Comparison of ENCODE assay signal across 9 mouse cellular contexts in genomic region chrX:12677396-12677795, GRCm38 (mm10). TPM values are rescaled to one million over a fixed set of nuclear protein-coding genes. Genes with fewer than 3 reads are reported as not detected.
A peak's percentile ranks its signal among the peaks of the same experiment; 100 is the strongest.
DNase-seq lines count a peak whose midpoint lies in the region; TF ChIP-seq lines count a peak whose summit lies in the region.
"Had no signal": no experiment of that assay in that cellular context is flagged by ENCODE, and none has a peak within 500 bp of the region (broad histone marks: within the 10 kb centered on the region; RNA-seq: fewer than 3 reads in every experiment).

No protein-coding gene starts in this region.

- H3K4me3 ChIP-seq in heart, embryonic 10.5 days = no peak overlapping the region
- no peak overlapping the region for H3K4me3 ChIP-seq in E14TG2a.4 (replicated peaks; ENCODE audit: low read length)
- H3K4me3 ChIP-seq in thymus, adult 2 months (ENCODE audit: control insufficient read depth, insufficient read depth, low read length) = no peak overlapping the region
- H3K4me3 ChIP-seq: limb, embryonic 12.5 days had no signal

- peak; percentile 51 for DNase-seq in heart, adult 8-10 months (ENCODE audit: low spot score)
- DNase-seq in heart, embryonic 10.5 days (ENCODE audit: low spot score) = no peak
- peak; percentile 69 for DNase-seq in c-Kit-positive CD71-positive TER-119-positive erythroid progenitor cells, embryonic 14.5 days (ENCODE audit: low spot score)
- peak; percentile 11 to 27 for DNase-seq in gastrocnemius, adult 8-10 months (ENCODE audit: low spot score in 2 of 2)
- peak; percentile 38 to 79 for DNase-seq in layer of hippocampus, postnatal 25 days (ENCODE audit: extremely low spot score in 1 of 2, low spot score in 1 of 2)
- peak; percentile 60 to 66 for DNase-seq in natural killer cell, adult 2 months (ENCODE audit: low spot score in 2 of 2)
- DNase-seq in thymus, adult 2 months = peak; percentile 53

- H3K27ac ChIP-seq in heart, embryonic 10.5 days = no peak overlapping the region
- H3K27ac ChIP-seq in thymus, adult 2 months (ENCODE audit: control insufficient read depth, insufficient read depth, low read length) = no peak overlapping the region
- H3K27ac ChIP-seq: limb, embryonic 12.5 days had no signal

- peak; percentile 44 for TF ChIP-seq CTCF in E14TG2a.4 (conservative IDR thresholded peaks at IDR 0.05; ENCODE audit: low read length)
- TF ChIP-seq CTCF in thymus, adult 2 months (IDR thresholded peaks at IDR 0.05; ENCODE audit: borderline replicate concordance, control insufficient read depth, extremely low read depth, insufficient read depth, low read length, poor library complexity) = no peak

- H3K4me1 ChIP-seq in heart, embryonic 10.5 days = no peaks in the 10 kb centered on the region
- H3K4me1 ChIP-seq in E14TG2a.4 (replicated peaks; ENCODE audit: low read depth, low read length) = 0 out of 2 replicates have a peak, but pooled peaks cover 5% of the 10 kb centered on the region
- H3K4me1 ChIP-seq in thymus, adult 2 months (replicated peaks; ENCODE audit: control insufficient read depth, insufficient read depth, low read length) = peaks cover 2% of the 10 kb centered on the region; the same call in 1 of the 2 replicates

- WGBS in heart, embryonic 10.5 days = 39% methylated on average over 6 of the region's 6 CpGs
- 19% methylated on average over 6 of the region's 6 CpGs for WGBS in thymus, adult 2 months

- TF ChIP-seq POLR2A in thymus, adult 2 months (IDR thresholded peaks at IDR 0.05; ENCODE audit: control insufficient read depth, extremely low read depth, insufficient read depth, low read length, poor library complexity) = no peak

- peaks cover 9% of the 10 kb centered on the region; the same call in 1 of the 2 replicates for H3K36me3 ChIP-seq in heart, embryonic 10.5 days
- H3K36me3 ChIP-seq in E14TG2a.4 (ENCODE audit: insufficient read depth, low read length) = peaks cover 31% of the 10 kb centered on the region
- H3K36me3 ChIP-seq in thymus, adult 2 months (ENCODE audit: control insufficient read depth, insufficient read depth, low read length) = peaks cover 5% of the 10 kb centered on the region; the same call in 1 of the 2 replicates

- H3K27me3 ChIP-seq in heart, embryonic 10.5 days (ENCODE audit: insufficient read depth, poor library complexity, severe bottlenecking) = peaks cover 11% of the 10 kb centered on the region; the same call in 1 of the 2 replicates
- no peaks in the 10 kb centered on the region for H3K27me3 ChIP-seq in E14TG2a.4 (ENCODE audit: insufficient read depth, low read length)
- no peaks in the 10 kb centered on the region for H3K27me3 ChIP-seq in thymus, adult 2 months (ENCODE audit: control insufficient read depth, insufficient read depth, low read length)

- no peaks in the 10 kb centered on the region for H3K9me3 ChIP-seq in heart, embryonic 10.5 days
- H3K9me3 ChIP-seq in E14TG2a.4 (ENCODE audit: low read length) = no peaks in the 10 kb centered on the region
- H3K9me3 ChIP-seq: limb, embryonic 12.5 days had no signal

RNA-seq across cellular contexts. Expression of gene 1810030O07Rik, which starts 3.9 kb away (rescaled TPM):
- total RNA-seq in heart, adult 8-10 months (2022) = 10 to 100 TPM; 11.6 to 17.1 (median 13.6) TPM
- 23.8 and 30.9 TPM in 2 replicates for polyA plus RNA-seq in heart, embryonic 10.5 days (2016; fragmentation: Nextera tagmentation; extraction: Ambion mirVana)
- 1 to 10 TPM; 5.6 to 8.6 (median 7.7) TPM for total RNA-seq in gastrocnemius, adult 8-10 months (2022)
- total RNA-seq in layer of hippocampus, postnatal 25 days (2021) = 10 to 100 TPM; 13.7 to 18.7 TPM
- polyA plus RNA-seq in thymus, adult 2 months (2012; rRNA removed) = 16.8 and 19.7 TPM in 2 replicates
